Mouse (Mus musculus) G1E (cell line): ENCODE measurements around the gene Zcchc18.

Source experiments
- CTCF ChIP-seq: IDR thresholded peaks from 2 replicates; pipeline ENCODE4 v1.5.1; 2012; ENCODE audit warnings: low read depth, low read length, inconsistent platforms, mixed read lengths
- GATA1 ChIP-seq: IDR thresholded peaks from 2 replicates; pipeline ENCODE4 v1.6.1; 2012; ENCODE audit warnings: borderline replicate concordance, low read length, inconsistent platforms, mixed read lengths
- POLR2AphosphoS5 ChIP-seq: IDR thresholded peaks from 2 replicates; pipeline ENCODE4 v1.6.1; 2012; ENCODE audit warnings: low read depth, low read length, inconsistent platforms; ENCODE audit not compliant: insufficient replicate concordance
- TAL1 ChIP-seq: conservative IDR thresholded peaks from 2 replicates; pipeline ENCODE4 v1.6.1; 2012; ENCODE audit warnings: low read depth, low read length, inconsistent platforms, mixed read lengths

GRCm38 (mm10) chrX:136992978-136993547 is at the start of gene Zcchc18:
- TF ChIP-seq CTCF (no peak), POLR2AphosphoS5 (no peak), GATA1 (no peak), TAL1 (no peak)
